33 mouse cellular contexts compared by ENCODE assay signal in the genomic region with DNA sequence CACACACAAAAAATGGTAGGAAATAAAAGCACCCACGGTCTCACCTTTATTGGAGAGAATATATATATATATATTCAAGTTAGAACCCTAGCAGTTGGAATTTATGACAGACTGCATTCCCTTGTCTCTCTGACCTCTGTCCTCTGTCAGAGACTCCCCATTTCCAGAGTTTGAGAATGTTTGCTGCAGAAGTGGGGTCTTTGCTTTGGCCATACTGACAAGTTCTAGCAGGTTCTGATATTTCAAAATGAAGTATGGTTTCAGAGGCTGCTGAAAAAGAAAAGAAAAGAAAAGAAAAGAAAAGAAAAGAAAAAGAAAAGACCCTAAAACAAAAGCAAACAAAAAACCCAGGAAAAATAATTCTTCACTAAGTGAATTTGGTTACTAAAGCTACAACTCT. TPM values are rescaled to one million over a fixed set of nuclear protein-coding genes. Genes with fewer than 3 reads are reported as not detected.
"Had no signal": no experiment of that assay in that cellular context is flagged by ENCODE, and none has a peak within 500 bp of the region (broad histone marks: within the 10 kb centered on the region; RNA-seq: fewer than 3 reads in every experiment).

No protein-coding gene starts in this region.

- DNase-seq: cerebellum, adult 8-10 months; cerebellum, adult 9-10 months; cerebellum, adult 9-11 months; cerebellum, postnatal 10 days; cerebellum, postnatal 14 days; cerebellum, postnatal 25 days; cerebellum, postnatal 36 days; embryo, embryonic 11 days; forebrain, postnatal 0 days; gastrocnemius, adult 2 months; gastrocnemius, postnatal 10 days; gastrocnemius, postnatal 14 days; gastrocnemius, postnatal 25 days; gastrocnemius, postnatal 36 days; heart, adult 2 months had no signal

- H3K27me3 ChIP-seq: embryonic facial prominence, embryonic 15.5 days had no signal

- H3K36me3 ChIP-seq: embryonic facial prominence, embryonic 10.5 days; embryonic facial prominence, embryonic 12.5 days; embryonic facial prominence, embryonic 13.5 days; embryonic facial prominence, embryonic 15.5 days; forebrain, embryonic 10.5 days; forebrain, embryonic 12.5 days; forebrain, embryonic 15.5 days had no signal

- H3K4me2 ChIP-seq: embryonic facial prominence, embryonic 12.5 days; embryonic facial prominence, embryonic 13.5 days; embryonic facial prominence, embryonic 15.5 days; forebrain, embryonic 12.5 days; forebrain, embryonic 13.5 days; forebrain, embryonic 15.5 days had no signal

- H3K27ac ChIP-seq: embryonic facial prominence, embryonic 10.5 days; embryonic facial prominence, embryonic 12.5 days; embryonic facial prominence, embryonic 13.5 days; embryonic facial prominence, embryonic 15.5 days; forebrain, embryonic 10.5 days; forebrain, embryonic 12.5 days; forebrain, embryonic 13.5 days; forebrain, embryonic 15.5 days; gastrocnemius, adult 2 months; heart, adult 2 months had no signal

- H3K4me3 ChIP-seq: embryonic facial prominence, embryonic 10.5 days; embryonic facial prominence, embryonic 12.5 days; embryonic facial prominence, embryonic 13.5 days; embryonic facial prominence, embryonic 15.5 days; erythroblast, embryonic 14.5 days; forebrain, embryonic 10.5 days; forebrain, embryonic 12.5 days; forebrain, embryonic 13.5 days; forebrain, embryonic 15.5 days; gastrocnemius, adult 2 months; heart, adult 2 months had no signal

- ATAC-seq: forebrain, embryonic 13.5 days; forebrain, embryonic 14.5 days; forebrain, embryonic 15.5 days; forebrain, embryonic 16.5 days; forebrain, postnatal 0 days had no signal

- H3K9me3 ChIP-seq: embryonic facial prominence, embryonic 10.5 days; embryonic facial prominence, embryonic 12.5 days; embryonic facial prominence, embryonic 13.5 days; embryonic facial prominence, embryonic 15.5 days; forebrain, embryonic 10.5 days; forebrain, embryonic 12.5 days; forebrain, embryonic 13.5 days; forebrain, embryonic 15.5 days had no signal

- H3K9ac ChIP-seq: embryonic facial prominence, embryonic 12.5 days; embryonic facial prominence, embryonic 13.5 days; embryonic facial prominence, embryonic 15.5 days; forebrain, embryonic 12.5 days; forebrain, embryonic 13.5 days; forebrain, embryonic 15.5 days; forebrain, postnatal 0 days had no signal

RNA-seq across cellular contexts. Expression of a gene that starts 58.0 kb away (rescaled TPM):
- total RNA-seq: common myeloid progenitor, adult 5-6 weeks; gastrocnemius, adult 18-20 months; gastrocnemius, adult 2 months; gastrocnemius, adult 8-10 months; gastrocnemius, postnatal 25 days; gastrocnemius, postnatal 36 days; granulocyte monocyte progenitor cell, adult 5-6 weeks; heart, adult 2 months; heart, adult 8-10 months had no signal
- polyA plus RNA-seq: embryonic facial prominence, embryonic 10.5 days; embryonic facial prominence, embryonic 11.5 days; embryonic facial prominence, embryonic 12.5 days; embryonic facial prominence, embryonic 15.5 days; erythroblast, embryonic 14.5 days; forebrain, embryonic 10.5 days; forebrain, embryonic 11.5 days; forebrain, embryonic 16.5 days had no signal
